Mouse (Mus musculus): ENCODE measurements around the gene Nod1.

Nod1 gene

DNA sequence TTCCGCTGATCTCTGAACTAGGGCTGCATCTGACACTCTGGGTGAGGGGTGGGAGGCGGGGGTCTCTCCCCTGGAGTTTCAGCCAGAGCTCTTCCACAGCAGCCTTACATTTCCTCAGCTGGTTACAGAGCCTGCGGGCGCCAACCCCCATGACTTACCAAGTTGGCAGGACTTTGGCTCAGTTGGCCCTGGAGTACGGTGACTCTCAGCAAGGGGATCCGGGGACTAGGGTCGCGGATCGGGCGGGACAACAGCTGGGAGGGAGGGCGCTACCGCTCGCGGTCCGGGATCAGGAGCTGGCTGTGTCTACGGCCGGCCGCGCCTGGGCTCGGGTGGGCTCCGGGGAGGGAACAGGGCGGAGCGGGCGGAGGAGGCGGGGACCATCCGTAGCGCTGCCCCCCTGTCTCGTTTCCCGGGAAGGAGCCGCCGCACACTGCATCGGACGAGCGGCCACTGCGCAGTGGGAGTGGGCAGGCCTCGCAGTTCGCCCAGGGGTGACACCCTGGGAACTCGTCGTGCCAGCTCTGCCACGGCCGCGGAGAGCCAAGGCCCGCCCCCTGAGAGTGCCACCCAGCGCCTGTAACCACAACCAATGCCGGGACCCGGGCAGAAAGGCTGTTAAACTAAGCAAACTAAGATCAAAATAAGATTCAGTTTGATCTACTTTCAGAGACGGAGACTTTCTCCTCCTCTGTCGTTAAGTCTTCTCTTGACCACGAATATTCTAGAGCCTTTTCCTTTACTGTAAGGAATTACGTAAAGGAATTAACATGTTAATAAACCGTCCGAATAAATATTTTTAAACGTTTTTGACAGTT, at the start of gene Nod1:
Gene Nod1 (minus strand): TSS at position 502 of the 818 bp plus-strand sequence.
- DNase-seq (ENCODE audit: low spot score), result peak; percentile 91

DNA sequence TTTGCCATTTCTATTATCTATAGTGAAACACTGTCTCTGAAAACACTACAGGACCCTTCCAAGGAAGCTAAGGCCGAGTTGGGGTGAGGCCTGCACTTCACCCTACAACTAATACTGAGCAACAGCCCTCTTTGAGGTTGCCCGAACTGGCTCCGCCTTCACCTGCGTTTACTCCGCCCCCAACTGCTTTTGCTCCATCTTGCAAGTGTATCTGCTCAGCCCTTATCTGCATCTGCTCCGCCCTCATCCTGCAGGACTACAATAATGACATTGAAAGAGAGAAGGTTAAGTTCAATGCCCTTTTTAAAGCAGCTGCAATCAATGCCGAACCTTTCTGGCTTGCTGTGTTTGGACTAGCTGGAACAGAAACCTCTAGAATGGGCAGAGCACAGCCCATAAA, 49.4 kb upstream of the Nod1 start:
- no peak for DNase-seq (ENCODE audit: low spot score)

DNA sequence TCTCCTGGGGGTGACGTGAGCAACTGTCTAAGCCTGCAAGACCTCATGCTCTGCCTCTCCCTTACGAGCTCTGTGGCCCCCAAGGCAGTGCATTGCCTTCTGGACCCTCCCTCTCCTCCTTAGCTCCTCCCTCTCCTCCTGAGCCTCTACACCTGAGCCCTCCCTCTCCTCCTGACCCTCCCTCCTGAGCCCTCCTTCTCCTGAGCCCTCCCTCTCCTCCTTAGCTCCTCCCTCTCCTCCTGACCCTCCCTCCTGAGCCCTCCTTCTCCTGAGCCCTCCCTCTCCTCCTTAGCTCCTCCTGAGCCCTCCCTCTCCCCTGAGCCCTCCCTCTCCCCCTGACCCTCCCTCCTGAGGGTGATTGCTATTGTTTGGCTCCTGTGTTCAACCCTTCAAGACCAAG, 46.0 kb upstream of the Nod1 start:
- no peak for DNase-seq (ENCODE audit: low spot score)

DNA sequence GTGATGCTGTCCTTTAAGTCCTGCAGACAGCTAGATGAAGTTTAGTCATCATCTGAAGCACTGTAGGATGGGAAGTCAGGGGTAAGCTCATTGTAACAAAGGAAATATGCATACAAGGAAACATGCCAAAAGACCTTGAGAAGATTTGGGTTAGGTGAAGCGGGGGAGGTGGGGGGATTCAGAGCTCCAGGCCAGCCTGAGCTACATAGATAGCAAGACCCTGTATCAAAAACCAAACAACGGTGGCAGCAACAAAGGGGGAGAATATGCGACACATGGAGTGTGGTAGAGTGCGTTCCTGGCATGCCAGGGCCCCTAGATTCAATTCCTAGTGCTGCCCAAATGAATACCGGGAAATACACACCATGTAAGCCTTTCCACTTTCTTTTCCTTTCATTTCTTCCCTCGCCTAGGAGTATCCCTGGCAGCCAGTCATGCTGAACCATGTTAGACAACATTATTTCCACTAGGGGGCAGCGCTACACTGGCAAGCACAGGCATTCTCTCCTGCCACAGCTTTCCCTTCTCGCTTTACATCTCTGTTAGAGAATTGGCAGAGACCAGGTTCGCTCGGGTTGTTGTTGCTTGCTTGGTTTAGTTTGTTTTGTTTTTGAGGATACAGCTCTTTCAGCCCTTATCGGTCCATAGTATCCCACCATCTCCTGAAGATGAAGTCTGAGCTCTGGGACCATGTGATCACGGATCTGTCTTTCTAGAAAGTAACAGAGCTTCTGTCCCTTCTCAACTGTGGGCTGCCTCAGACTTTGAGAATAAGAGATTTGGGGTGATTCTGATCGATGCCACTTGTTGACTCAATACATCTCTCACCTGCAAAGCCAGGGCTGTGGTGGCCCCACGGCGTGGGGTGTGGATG, 44.5 kb upstream of the Nod1 start:
- DNase-seq (ENCODE audit: low spot score), result peak; percentile 80

DNA sequence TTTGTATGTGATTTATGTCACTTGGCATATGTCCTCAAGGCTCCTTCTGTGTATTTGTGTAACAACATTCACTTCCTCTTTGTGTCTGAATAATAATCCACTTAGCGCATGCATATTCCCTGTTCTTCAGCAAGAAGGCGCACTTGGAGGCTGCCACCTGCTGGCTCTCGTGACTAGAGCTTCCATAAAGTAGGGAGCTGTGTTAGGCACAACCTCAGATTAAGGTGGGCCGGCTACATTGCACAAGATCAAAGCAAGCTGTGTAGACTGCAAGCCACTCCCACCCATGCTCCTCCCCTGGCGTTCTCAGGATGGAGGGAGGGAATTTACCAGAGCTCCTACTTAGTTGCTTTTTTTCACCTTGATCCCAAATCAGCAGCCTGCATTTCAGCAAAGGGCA, 43.8 kb upstream of the Nod1 start:
- peak; percentile 75 for DNase-seq (ENCODE audit: low spot score)

DNA sequence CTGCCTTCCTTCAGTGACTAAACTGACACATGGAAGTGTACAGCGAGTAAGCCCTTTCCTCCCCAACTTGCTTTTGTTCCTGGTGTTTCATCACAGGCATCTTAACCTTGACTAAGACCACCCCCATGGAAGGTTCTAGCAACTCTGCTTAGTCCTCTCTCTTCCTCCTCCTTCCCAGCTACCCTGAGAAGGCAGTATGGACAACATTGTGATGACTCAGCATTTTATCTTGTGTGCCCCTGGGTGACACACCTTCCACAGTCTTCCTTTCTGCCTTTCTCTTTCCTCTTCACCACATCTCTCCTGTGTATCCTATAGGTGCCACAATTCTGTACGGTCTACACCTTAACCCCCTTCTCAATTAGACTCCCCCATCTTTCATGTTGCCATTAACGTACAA, 41.8 kb upstream of the Nod1 start:
- no peak for DNase-seq (ENCODE audit: low spot score)

DNA sequence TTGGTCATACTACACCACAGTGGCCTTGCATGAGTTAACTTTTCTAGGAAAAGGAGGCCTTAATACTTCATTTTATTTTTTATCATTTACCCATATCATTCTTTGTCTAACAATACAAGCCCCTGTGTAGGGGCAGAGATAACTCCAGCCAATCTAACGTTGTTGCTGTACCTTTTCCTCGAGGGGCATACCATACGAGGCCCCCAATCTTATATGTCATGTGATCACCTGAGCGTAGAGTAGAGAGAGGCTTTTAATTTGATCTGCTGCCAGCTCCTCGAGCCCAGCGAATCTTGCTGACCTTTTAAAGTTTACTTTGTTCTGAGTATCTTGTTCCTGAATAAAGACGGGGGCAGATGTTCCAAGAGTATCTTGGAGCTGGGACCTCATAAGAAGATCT, 40.1 kb upstream of the Nod1 start:
- no peak for DNase-seq (ENCODE audit: low spot score)

DNA sequence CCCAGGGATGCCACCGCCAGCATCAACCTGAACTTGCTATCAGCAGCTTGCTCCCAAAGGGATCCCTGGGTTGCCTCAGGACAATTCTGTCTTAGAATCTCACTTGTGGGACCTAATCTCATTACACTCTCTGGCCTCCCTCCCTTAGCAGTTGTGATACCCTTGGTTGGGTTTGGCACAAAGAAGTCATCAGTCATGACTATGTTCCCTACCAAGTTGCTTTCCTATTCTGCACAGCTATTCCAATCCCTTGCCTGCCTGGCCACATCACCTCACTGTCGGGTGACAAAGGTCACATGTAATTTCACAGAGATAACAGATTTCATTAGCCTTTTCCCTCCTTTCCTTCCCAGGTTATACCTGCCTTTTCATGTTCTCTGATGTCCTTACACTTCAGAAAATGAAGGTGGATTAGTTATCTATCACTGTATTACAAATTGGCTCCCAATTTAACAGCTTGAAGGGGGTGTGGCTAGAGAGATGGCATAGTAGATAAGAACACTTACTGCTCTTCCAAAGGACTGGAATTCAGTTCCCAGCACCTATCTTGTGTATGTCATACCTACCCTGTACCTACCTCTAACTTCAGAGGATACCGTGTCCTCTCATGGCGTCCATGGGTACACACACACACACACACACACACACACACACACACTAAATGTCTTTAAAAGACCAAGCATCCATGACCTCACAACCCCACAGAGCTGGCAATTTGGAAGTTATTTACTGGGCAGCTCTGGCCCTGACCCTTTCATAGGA, 38.1 kb upstream of the Nod1 start:
- DNase-seq (ENCODE audit: low spot score), result no peak

DNA sequence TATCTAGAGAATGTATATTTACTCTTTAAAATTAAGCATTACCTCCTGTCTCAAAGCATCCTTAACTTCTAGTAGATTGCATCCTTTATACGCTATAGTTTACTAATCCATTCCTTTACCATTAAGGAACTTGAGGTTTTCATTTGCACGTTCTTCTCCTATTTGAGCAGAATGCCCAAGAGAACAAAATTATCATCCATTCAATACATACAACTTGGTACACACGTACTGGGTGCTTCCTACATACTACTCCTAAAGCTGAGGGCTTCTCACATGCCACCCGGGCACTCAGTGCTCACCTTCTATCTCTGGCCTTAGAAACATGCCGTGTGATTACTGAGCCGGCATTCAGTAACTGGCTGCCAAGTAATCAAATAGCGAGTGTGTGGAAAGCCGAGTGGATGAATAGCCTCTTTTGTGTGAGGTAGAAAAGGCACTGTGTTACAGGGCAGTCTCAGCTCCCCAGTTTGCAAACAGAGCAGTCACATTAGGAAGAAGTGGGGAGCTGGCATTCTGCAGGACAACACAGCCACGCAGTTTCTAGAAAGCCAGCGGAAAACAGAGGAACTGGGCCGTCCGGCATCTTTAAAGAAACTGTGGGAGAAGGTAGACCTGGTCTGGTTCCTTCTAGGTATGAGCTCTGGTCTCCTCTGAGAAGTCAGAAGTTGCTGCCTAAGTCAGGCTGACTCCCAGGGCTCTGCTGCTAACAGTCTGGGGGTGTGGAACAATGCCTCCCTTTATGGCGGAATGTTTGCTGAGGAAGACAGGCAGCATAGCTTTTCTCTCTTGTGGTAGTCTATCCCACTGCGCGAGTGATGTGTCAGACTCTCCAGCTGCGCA, 37.2 kb upstream of the Nod1 start:
- no peak for DNase-seq (ENCODE audit: low spot score)

DNA sequence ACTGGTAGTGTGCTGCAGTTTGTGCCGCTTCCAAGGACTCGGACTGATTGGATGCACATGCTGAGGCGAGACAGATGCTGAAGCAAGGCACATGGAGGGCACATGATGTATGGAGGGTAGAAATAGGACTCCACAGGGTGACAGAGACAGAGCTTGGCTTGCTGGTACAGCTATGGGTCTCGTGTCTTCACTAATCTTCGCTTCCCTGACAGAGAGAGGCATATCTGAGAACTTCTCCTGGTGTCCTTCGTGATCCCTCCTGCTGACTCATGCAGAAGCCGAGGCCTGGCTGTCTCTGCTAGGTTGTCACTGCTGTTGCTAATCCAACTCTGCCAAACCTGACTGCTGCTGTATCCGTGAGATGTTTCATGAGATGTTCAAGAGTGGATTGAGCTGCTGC, 36.0 kb upstream of the Nod1 start:
- no peak for DNase-seq (ENCODE audit: low spot score)

DNA sequence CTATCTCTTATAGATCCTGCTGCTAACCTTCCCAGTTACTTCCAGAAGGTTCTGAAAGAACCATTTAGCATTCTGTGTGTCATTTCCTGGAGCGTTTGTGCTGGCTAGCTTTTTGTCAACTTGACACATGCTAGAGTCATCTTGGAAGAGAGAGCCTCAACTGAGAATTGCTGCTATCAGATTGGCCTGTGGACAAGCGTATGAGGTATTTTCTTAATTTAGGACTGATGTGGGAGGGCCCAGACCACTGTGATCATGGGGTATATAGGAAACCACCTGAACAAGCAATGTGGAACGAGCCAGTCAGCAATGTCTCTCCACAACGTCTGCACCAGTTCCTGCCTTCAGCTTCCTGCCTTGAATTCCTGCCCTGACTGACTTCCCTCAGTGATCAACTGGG, 31.1 kb upstream of the Nod1 start:
- DNase-seq (ENCODE audit: low spot score), result no peak

DNA sequence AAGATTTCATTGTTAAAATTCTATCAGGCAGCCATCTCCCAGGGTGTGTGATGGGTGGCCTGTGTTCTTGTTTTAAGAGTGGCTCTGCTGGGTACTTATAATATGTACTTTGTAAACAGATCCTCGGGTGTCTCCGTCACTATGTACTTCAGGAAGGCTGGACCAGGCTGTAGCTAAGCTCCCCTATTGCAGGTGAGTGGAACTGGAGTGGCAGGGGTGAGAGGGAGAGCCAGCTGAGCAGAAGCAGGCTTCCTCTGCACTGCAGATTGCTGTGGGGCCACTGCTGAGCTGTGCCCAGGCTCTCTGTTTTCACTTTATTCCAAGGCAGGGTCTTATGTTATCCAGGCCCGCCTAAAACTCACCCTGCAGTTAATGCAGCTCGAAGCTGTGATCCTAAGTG, 30.0 kb upstream of the Nod1 start:
- no peak for DNase-seq (ENCODE audit: low spot score)

DNA sequence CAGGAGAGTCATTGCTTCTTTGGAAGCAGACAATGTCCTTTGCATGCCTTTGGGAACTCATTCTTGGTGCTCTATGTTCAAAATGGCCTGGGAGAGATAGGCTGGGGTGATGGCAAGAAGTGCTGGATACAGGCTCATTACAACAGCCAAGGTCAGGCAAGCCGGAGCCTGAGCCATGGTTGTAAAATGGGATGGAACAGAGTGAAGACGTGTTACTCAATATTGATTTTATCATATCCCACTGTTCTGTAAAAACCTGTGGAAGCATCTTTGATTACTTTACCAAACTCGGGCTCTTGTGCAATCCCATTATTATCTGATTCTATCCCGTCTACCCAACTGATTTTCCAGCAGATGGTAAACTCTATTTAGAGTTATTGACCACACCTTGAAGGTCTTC, 28.9 kb upstream of the Nod1 start:
- no peak for DNase-seq (ENCODE audit: low spot score)

DNA sequence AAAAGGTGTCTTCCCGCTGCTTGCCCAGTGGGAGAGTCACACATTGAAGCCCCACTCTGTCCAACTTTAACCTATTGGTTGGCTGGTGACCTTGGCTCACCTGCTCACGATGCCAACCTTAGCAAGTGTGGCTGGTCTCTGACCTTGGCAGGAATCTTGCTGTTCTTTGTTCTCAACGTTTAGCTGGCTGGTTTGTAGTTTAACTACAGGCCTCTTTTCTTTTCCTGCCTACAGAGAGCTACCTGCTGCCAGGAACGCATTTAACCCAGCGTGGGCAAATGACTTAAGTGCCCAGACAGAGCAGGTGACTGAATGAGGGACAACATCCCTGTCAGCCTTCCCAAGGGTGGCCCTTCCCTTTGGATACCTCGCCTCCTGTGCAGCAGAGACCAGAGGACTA, 25.3 kb upstream of the Nod1 start:
- no peak for DNase-seq (ENCODE audit: low spot score)

DNA sequence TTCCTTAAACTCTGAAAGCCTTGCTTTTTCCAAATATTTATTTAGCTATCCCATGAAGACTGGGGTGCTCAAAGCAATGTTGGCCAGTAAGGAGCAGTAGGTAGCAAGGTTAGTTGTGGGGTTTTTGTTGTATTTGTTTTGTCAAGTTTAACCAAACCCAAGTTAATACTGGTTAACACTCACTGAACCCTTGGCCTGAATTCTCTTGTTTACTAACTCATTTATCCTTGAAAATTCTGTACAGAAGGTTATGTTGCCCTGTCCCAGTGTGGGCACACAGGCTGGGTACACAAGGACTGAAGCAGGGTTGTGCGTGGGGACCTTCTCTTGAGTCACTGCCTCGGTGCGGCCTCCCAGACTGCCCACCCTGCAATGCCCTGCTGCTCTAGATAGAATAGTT, 23.9 kb upstream of the Nod1 start:
- no peak for DNase-seq (ENCODE audit: low spot score)

DNA sequence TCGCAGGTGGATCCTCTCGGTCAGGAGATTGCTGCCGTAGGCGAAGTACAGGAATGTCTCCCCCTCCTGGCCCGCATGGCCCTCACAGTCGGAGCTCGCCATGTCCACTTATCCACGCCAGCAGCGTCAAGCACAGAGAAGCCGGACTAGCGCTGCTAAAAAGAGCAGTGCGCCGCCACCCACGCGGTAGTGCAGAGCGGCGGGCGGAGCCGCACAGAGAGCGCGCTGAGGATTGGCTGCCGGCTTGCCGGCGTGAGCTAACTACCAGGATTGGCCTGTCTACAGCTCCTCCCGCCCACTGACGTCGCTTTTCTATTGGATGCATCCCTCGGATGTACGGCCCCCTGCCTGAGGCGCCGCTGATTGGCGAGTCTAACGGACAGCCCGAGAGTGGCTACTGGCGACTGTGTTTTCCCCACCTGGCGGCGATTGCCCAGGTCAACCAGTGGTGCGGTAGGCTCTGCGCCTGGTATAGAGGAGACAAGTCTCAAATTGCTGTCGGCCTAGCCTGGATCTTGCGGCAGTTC, 20.4 kb upstream of the Nod1 start, which contains the start of gene Ggct:
Gene Ggct (minus strand): TSS at position 217 of the 527 bp plus-strand sequence.
- DNase-seq (ENCODE audit: low spot score), result peak; percentile 98

DNA sequence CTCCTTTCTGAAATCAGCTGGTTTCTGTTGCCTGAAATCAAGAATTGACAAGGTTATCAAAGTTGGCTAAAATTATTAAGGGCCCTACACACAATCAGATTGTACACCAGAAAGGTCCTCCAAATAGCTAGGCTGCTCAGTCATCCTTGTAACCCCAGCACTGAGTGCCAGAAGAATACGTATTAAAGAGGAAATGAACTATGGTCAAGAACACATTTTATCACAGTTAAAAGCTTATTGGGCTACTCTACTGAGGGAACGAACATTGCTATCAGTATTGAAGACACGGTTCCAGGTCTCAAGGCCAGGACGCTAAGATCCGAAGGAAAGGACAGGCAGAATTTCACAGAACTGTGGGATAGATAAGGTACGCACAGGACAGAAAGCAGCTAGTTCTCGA, 19.7 kb upstream of the Nod1 start:
- no peak for DNase-seq (ENCODE audit: low spot score)

DNA sequence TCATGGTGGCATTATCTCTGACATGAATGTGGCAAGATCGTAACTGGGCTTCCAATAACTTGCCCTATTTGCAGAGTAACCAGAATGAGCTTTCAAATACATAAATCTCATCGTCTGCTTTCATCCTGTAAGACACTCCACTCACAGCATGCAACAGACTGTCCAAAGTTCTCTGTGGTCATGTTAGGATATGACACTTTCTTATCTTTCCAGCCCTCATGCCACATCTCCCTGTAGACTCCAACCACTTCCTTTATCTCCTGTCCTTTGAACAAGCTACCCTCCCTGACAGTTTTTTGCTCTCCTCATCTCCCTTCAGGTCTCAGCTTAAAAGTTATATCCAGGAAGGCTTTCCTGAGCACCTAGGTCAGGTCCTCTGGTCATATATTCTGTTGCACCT, 18.8 kb upstream of the Nod1 start:
- DNase-seq (ENCODE audit: low spot score), result no peak

DNA sequence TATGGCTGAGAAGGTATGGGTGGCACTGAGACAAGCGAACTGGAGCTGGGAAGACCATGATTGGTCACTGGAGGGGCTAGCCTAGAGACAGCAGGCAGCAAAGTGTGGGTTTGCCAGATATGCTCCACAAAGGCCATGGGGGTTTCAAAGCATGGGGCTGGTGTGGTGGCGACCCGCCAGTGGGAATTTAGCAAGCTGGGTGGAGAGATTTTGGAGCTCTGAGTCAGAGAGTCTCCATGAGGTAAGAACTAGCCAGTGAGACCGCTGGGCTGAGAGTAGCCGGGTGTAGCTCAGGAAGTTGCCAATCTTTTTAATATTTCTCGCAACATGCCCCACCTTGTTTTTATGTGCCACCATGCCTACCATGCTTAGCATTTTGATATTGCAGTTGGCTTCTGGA, 15.7 kb upstream of the Nod1 start:
- DNase-seq (ENCODE audit: low spot score), result no peak

DNA sequence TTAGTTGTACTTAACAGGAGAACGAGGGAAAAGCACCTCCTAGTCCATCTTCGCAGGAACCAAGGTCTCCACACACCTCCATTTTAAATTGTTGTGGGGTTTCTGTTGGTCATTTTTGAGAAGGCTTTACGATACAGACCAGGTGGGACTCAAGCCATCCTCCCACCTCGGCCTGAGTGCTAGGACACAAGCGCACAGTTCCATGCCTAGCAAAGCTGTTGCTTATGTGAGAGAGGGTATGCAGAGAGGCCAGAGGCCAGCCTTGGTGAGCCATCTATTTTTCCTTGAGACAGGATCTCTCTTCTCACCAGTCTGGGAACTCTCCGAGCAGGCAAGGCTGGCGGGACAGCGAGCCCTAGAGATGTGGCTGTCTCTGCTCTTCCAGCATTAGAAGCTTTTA, 11.7 kb upstream of the Nod1 start:
- DNase-seq (ENCODE audit: low spot score), result no peak

DNA sequence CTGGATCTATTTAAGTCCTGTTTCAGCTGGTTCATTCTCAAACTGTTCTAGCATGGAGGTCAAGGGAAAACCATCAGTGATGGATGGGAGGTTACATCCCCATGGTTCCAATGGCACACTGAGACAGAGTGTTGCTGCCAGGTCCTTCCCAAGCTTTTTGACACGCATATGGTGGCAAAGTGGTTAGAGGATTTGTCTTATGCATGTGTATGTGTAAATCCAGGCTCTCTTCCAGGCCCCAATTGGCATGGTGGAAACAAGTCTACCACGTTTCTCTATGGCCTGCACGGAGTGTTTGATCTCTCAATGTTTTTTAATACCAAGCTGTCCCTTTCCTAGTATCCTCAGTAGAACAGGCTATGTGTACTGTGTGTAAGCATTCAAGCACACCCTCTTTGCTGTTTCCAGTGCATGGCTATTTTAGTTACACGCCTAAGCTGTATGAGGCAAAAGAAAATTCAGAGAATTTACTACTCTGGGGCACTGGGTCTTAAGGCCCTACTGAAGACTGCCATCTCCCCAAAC, 11.2 kb upstream of the Nod1 start:
- no peak for DNase-seq (ENCODE audit: low spot score)

Measured in lung, postnatal 25 days (tissue).